Mouse (Mus musculus): ENCODE measurements at regions not wholly inside any gene's neighbourhood (a gene's known extent, or its start where the extent isn't known, plus 50 kb on each side); places are given as distances from the start of the nearest gene placed in this dataset.
A peak's percentile ranks its signal among the peaks of the same experiment; 100 is the strongest.
"Not testable (repeated sequence)": the region's sequence is repeated elsewhere in the genome, so short reads cannot be mapped to it uniquely, and the experiment has no call there.

DNA sequence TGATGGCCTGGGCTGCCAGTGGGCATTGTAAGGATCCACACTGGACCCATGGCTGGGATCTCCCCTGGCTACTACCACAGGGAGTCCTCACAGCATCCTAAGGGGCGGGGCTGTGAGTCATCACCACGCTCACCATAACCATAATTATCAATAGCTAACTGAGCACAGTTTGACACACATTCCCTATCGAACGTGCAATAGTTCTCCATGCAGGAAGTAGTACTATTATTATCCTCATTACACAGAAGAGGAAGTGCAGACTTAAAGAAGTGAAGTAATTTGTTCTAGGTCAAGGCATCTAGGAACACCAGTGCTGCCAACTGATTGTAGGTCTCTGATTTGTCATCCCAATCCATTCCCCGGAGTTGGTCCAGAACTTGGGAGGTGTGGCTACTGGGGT lies 84.1 kb upstream of the Trim2 start:
- DNase-seq (ENCODE audit: low spot score in 2 of 2) = no peak

DNA sequence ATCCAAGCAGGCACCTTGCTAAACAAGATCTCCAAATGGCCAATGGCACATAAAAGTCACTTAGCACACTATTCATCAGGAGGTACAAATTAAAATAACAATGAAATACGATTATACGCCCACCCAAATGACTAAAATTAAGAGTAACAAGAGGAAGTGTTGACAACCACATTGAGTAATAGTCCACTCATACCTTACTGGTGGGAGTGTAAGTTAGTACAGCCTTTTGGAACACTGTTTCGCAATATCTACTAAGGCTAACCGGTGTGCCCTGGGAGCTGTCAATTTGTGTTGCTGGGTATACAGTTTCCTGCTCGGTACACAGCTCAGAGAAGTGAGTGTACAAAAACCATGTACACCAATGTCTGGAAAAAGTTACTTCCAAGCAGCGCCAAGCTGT lies 81.8 kb upstream of the Trim2 start:
- DNase-seq (ENCODE audit: low spot score in 2 of 2) = no peak

DNA sequence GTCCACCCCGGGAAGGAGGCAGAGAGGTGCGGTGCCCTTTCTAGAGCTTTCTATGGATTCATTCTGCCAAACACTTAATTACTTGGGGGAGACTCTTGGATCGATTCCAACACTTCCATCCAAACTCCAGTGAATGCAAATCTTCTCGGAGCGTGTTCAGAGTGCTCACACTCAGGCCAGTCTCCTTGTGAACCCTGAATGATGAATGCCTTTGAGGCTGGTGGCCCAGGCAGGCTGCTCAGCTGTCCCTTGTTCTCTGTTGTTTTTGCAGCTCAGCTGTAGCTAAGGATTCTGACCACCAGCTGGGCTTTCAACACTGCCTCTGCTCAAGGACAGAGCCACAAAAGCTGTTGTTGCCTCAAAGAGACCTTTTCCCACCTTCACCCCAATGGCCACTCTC lies 79.0 kb upstream of the Trim2 start:
- no peak for DNase-seq (ENCODE audit: low spot score in 2 of 2)

DNA sequence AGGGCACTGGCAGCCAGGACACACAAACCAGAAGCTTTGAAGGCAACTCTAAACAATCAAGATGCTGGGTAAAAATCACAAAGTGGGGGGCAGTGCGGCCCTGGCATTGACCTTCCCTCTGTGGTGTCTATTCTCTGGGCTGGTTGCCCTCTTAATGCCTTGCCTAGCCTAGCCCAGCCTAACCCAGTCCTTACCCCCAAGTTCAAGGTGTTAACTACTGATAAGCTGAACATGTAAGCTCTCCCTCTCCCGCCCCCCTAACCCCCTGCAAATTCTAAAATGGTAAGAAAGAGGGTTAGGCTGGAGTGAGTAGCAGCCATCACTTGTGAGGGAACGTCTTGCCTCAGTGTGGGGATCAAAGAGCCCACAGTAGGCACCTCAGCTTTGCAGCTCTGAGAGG lies 76.9 kb upstream of the Trim2 start:
- DNase-seq (ENCODE audit: low spot score in 2 of 2) = peak in 1 of 2 experiments; percentile 27

DNA sequence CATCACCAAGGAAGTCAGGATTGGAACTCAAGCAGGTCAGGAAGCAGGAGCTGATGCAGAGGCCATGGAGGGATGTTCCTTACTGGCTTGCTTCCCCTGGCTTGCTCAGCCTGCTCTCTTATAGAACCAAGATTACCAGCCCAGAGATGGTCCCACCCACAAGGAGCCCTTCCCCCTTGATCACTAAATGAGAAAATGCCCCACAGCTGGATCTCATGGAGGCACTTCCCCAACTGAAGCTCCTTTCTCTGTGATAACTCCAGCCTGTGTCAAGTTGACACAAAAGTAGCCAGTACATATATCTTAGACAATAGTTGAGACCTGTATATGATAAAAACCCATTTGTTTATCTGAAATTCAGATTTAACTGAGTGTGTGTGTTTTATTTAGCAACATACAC lies 76.4 kb upstream of the Trim2 start:
- not testable (repeated sequence) for DNase-seq (ENCODE audit: low spot score in 2 of 2)

DNA sequence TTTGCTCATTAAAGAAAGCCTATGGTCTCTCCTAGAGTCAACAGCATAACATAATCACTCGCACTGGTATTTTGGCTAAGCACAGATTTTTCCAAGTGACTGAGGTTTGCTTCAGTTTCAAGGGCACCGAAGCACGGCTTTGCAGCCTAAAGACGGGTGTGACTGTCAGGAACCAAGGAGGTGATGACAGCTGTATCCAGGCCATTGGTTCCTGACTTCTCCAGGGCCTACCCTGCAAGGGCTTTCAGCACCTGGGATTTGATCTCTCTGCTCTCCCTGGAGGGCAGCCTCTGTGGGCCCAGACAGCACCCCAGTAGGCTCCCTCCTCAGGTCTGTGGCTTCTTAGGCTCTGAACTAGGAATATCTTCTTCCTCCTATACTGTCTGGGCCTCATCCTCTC lies 75.3 kb upstream of the Trim2 start:
- no peak for DNase-seq (ENCODE audit: low spot score in 2 of 2)

DNA sequence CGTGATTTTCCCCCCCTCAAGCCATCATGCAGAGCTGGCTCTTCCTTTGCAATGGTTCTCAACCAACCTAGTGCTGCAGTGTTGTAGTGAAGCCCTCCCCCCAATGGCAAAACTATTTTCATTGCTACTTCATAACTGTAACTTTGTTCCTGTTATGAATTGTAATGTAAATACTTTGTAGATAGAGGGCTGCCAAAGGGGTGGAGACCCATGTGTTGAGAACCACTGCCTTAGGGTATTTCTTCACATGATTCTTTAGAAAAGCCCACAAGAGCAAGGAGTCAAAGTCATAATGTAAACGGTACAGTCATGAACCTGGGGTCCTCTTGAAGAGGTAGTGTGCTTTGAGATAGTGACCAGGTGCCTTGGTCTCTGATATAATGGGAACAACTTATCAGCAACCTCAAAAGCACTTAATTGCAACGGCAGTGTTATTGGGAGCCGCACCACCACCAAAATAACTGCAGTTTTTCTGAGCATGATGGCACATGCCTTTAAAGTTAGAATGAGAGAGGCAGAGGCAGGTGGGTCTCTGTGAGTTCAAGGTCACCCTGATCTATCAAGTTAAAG lies 72.4 kb upstream of the Trim2 start:
- DNase-seq (ENCODE audit: low spot score in 2 of 2) = no peak

DNA sequence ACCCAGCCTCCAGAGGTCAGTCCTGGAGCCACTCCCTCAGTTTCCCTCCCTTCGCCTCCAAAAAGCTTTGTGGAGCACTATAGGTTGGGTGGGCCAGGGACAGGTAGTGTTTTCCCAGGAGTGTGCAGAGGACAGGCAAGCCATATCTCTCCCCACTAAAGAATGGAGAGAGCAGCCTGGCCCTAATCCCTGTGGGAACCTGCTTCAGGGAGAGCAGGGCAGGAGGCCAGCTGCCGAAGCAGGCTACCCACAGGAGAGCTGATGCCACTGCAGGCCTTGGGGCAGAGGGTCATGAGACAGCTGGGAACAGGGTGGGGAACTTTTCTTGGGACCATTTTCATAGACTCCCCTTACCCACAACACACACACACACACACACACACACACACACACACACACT lies 69.8 kb upstream of the Trim2 start:
- DNase-seq (ENCODE audit: low spot score in 2 of 2) = no peak

DNA sequence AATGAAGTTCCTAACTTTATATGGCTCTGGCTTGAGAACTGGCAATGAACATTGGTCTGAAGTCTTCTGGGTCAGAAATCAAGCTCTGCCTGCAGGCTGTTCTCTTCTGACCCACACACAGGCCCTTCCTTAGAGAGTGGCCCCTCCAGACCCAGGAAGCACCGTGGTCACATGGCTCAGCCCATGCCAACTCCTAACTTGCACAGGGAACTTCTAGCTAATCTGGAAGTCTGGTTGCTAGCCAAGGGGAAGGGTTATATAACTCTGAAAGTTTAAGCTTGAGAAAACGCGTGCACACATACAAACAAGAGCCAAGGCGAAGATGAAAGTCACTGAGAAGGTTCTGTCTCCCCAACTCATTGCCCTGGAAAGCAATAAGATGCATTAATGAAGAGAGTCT lies 69.2 kb upstream of the Trim2 start:
- DNase-seq (ENCODE audit: low spot score in 2 of 2) = no peak

DNA sequence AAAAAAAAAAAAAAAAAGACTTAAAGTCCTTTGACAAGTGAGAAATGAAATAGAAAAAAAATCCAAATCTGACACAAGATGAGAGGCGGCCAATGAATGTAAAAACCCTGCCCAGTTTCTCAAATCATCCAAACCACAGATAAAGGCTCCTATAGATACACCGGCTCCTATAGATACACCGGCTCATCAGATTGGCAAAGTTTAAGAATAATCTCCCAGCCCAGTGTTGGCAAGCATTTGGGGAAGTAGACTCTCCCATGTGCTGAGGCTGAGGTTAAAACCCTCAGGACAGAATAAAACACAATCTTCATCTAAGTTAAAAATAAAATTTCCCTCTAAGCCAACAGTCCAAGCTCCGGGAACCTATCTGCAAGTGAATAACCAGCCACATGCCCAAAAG lies 65.2 kb upstream of the Trim2 start:
- no peak for DNase-seq (ENCODE audit: low spot score in 2 of 2)

DNA sequence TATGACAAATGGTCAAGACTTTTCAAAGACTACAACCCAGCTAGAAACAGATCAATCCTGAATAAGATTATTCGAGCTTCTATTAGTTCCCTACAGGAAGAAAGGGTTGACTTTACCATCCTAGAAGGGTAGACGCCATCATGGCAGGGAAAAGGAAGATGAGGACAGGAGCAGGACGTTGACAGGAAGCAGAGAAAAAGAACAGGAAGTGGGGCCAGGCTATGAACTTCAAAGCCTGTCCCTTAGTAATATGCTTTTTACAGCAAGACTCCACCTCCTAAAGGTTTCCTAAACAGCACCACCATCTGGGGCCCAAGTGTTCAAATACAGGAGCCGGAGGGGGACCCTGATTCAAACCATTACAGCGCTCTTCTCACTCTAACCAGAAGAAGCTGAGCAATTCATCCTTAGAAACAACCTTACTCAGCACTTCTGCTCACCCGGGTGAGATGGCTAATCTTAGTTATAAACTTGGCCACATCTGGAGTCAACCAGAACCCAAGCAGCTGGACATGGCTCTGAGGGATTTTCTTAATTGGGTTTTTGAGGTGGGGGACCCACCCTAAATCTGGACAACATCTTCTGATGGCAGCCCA lies 60.6 kb upstream of the Trim2 start:
- DNase-seq (ENCODE audit: low spot score in 2 of 2) = no peak

DNA sequence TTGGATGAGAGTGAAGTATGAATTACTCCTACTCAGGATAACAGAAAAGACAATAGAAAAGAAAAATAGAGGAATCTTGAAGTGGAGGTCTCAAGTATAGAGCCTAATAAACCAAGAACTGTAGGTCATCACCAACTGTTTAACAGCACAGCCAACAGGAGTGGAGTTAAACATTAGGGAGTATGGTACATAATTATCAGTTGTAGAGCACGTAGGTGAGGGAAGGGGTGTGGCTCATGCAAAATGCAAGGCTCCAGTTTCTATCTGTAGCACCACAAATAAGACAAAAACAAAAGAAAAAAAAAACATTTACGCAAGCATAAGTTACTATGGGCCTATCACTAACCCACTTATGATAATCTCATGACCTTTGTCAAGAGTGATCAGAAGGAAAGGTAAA lies 52.0 kb upstream of the Trim2 start:
- DNase-seq (ENCODE audit: low spot score in 2 of 2) = no peak

DNA sequence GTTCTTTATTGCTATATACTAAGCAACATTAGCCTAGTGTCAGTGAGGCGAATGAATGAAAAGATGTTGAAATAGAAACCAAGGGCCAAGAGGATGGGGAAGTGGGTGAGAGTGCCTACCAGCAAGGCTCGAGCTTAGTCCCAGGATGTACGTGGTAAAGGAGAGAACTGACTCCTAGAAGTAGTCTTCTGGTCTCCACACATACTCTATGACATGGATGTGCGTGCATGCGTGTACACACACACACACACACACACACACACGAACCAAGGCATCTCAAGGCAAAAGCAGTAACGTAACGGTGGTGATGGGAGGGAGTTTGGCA lies 50.0 kb upstream of the Trim2 start:
- no peak for DNase-seq (ENCODE audit: low spot score in 2 of 2)
